Mouse (Mus musculus): ENCODE data around the gene Dmac1. TPM values are rescaled to one million over a fixed set of nuclear protein-coding genes. Genes with fewer than 3 reads are reported as not detected.

The Dmac1 gene
- 108 and 115 TPM in 2 replicates for polyA plus RNA-seq (2014; fragmentation: Nextera tagmentation; extraction: Ambion mirVana)

DNA sequence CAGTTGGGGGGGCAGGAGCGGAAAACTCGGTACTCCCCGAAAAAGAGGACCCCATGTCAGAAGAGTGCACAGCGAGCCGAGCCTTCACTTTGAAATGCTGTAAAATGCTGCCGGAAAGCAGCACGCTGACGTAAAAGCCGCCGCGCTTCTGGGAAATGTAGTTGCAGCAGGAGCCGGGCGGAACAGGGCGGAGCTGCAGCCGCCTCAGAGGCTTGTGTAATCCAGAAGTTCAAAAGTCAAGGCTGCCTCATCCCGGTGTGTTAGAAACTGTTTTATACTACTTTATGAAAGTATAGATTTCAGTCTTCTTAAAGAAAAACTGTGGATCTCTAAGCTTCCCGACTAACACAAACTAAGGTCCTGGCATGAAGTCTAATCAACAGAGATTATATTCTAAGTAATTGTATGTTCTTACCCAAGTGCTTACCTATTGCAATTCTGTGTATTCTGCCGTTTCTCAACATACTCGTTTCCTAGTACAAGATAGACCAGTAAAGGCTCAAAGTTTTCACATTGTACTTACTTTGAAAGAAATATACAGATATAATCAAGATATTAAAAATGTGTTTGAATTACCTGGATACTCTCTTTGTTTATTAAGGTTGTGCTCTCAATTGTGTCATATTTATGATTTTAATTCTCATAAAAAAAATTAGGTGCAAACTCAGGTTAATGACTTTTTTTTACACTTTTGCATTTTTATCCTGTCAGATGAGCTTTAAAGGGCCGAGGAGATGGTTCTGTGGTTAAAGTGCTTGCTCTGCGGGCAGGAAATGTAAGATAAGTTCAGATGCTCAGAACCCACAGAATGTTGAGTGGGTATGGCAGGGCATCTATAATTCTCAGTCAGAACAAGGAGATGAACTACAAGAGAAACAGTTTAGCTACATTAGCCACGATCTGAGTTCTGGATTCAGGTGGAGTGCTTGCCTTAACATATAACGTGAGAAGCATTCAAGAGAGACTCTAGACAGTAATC, at the start of gene Dmac1:
Gene Dmac1 (minus strand): TSS at position 109 of the 979 bp plus-strand sequence.
- ATAC-seq (ENCODE audit: low FRiP score): peak; percentile 97
- H3K4me1 ChIP-seq (replicated peaks; ENCODE audit: control insufficient read depth, insufficient read depth, low read length): no peaks in the 10 kb centered on the region
- 18% methylated on average over 23 of the region's 23 CpGs for WGBS
- DNase-seq (ENCODE audit: low spot score): peak; percentile 96
- H3K4me2 ChIP-seq (replicated peaks; ENCODE audit: low read depth, low read length): peak within 1 kb of the TSS; percentile 32
- H3K9ac ChIP-seq (ENCODE audit: low read depth, low read length): peak within 1 kb of the TSS; percentile 83
- no peak within 1 kb of the TSS for H3K27ac ChIP-seq (ENCODE audit: low read depth, low read length)
- no peaks in the 10 kb centered on the region for H3K27me3 ChIP-seq (ENCODE audit: control insufficient read depth, insufficient read depth, low read length)
- H3K4me3 ChIP-seq (ENCODE audit: low read depth, low read length): peak within 1 kb of the TSS; percentile 85
- H3K36me3 ChIP-seq (ENCODE audit: control insufficient read depth, insufficient read depth, low read length): no peaks in the 10 kb centered on the region
- H3K9me3 ChIP-seq (ENCODE audit: control insufficient read depth, low read length): no peaks in the 10 kb centered on the region

- H3K36me3 ChIP-seq (ENCODE audit: control insufficient read depth, insufficient read depth, low read length): no peaks in the 10 kb centered on the region
- H3K9me3 ChIP-seq (ENCODE audit: control insufficient read depth, low read length): no peaks in the 10 kb centered on the region
- H3K27me3 ChIP-seq (ENCODE audit: control insufficient read depth, insufficient read depth, low read length): no peaks in the 10 kb centered on the region
- ATAC-seq (ENCODE audit: low FRiP score) (no peak), DNase-seq (ENCODE audit: low spot score) (no peak)
- H3K4me2 ChIP-seq (replicated peaks; ENCODE audit: low read depth, low read length): no peak overlapping the region
- WGBS: 90% methylated on average over 1 of the region's 1 CpGs
- H3K27ac ChIP-seq (ENCODE audit: low read depth, low read length): no peak overlapping the region
- H3K4me3 ChIP-seq (ENCODE audit: low read depth, low read length): no peak overlapping the region
- H3K9ac ChIP-seq (ENCODE audit: low read depth, low read length): no peak overlapping the region
- H3K4me1 ChIP-seq (replicated peaks; ENCODE audit: control insufficient read depth, insufficient read depth, low read length): no peaks in the 10 kb centered on the region
These were observed 37.3 kb upstream of the Dmac1 start for GRCm38 (mm10) chr4:75315431-75315830.

DNA sequence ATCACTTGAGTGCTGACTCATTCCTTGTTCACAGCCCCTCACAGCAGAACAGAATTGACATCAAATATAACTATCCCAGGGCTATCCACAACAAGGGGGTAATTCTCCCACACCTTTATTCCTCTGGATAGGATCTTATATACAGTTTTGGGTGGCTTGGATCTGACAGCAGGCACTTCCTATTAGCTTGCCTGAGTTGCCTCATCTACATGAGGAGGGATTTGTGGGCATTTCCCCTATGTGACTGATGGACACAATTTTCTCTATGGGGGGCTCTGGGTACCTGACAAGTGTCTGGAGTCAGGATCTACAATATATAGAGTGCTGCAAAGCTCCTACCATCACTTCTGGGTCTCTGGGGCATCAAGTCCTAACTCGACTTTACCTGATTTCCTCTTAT, 36.9 kb upstream of the Dmac1 start:
- WGBS: 81% methylated on average over 1 of the region's 1 CpGs
- no peak for DNase-seq (ENCODE audit: low spot score)
- H3K9me3 ChIP-seq (ENCODE audit: control insufficient read depth, low read length): no peaks in the 10 kb centered on the region
- no peak overlapping the region for H3K4me2 ChIP-seq (replicated peaks; ENCODE audit: low read depth, low read length)
- no peak overlapping the region for H3K27ac ChIP-seq (ENCODE audit: low read depth, low read length)
- no peaks in the 10 kb centered on the region for H3K4me1 ChIP-seq (replicated peaks; ENCODE audit: control insufficient read depth, insufficient read depth, low read length)
- H3K9ac ChIP-seq (ENCODE audit: low read depth, low read length): no peak overlapping the region
- H3K36me3 ChIP-seq (ENCODE audit: control insufficient read depth, insufficient read depth, low read length): no peaks in the 10 kb centered on the region
- no peaks in the 10 kb centered on the region for H3K27me3 ChIP-seq (ENCODE audit: control insufficient read depth, insufficient read depth, low read length)
- ATAC-seq (ENCODE audit: low FRiP score): no peak
- H3K4me3 ChIP-seq (ENCODE audit: low read depth, low read length): no peak overlapping the region

GRCm38 (mm10) chr4:75311918-75312317, 33.8 kb upstream of the Dmac1 start:
- 95% methylated on average over 2 of the region's 2 CpGs for WGBS
- Histone ChIP-seq H3K4me3 (ENCODE audit: low read depth, low read length) (no peak overlapping the region), H3K4me2 (replicated peaks; ENCODE audit: low read depth, low read length) (no peak overlapping the region), H3K27me3 (ENCODE audit: control insufficient read depth, insufficient read depth, low read length) (no peaks in the 10 kb centered on the region), H3K9ac (ENCODE audit: low read depth, low read length) (no peak overlapping the region), H3K4me1 (replicated peaks; ENCODE audit: control insufficient read depth, insufficient read depth, low read length) (no peaks in the 10 kb centered on the region), H3K9me3 (ENCODE audit: control insufficient read depth, low read length) (no peaks in the 10 kb centered on the region), H3K27ac (ENCODE audit: low read depth, low read length) (no peak overlapping the region), H3K36me3 (ENCODE audit: control insufficient read depth, insufficient read depth, low read length) (no peaks in the 10 kb centered on the region)
- no peak for DNase-seq (ENCODE audit: low spot score)
- no peak for ATAC-seq (ENCODE audit: low FRiP score)

DNA sequence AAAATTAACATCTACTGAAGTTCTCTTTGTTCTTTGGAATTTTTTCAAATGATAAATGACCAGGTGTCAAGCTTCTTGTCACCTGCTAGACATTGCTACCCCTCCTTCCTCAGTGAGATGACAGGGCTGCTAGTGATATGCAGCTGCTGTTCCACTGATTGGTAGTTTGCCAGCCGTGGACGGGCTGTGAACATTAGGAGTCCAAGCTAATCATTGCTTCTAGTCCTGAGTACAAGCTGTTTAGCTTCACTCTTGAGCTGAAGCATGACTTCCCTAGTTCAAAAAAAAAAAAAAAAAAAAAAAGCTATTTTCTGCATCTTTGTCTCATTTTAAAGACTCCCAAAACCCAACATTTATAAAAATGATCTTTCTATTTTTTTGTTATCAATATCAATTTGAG, 33.2 kb upstream of the Dmac1 start:
- Histone ChIP-seq H3K4me3 (ENCODE audit: low read depth, low read length) (no peak overlapping the region), H3K4me1 (replicated peaks; ENCODE audit: control insufficient read depth, insufficient read depth, low read length) (no peaks in the 10 kb centered on the region), H3K4me2 (replicated peaks; ENCODE audit: low read depth, low read length) (no peak overlapping the region), H3K27ac (ENCODE audit: low read depth, low read length) (no peak overlapping the region), H3K9ac (ENCODE audit: low read depth, low read length) (no peak overlapping the region), H3K9me3 (ENCODE audit: control insufficient read depth, low read length) (no peaks in the 10 kb centered on the region), H3K27me3 (ENCODE audit: control insufficient read depth, insufficient read depth, low read length) (no peaks in the 10 kb centered on the region), H3K36me3 (ENCODE audit: control insufficient read depth, insufficient read depth, low read length) (no peaks in the 10 kb centered on the region)
- 90% methylated on average over 2 of the region's 2 CpGs for WGBS
- DNase-seq (ENCODE audit: low spot score) (no peak), ATAC-seq (ENCODE audit: low FRiP score) (no peak)

GRCm38 (mm10) chr4:75300205-75300972, 22.3 kb upstream of the Dmac1 start:
- ATAC-seq (ENCODE audit: low FRiP score) (no peak), DNase-seq (ENCODE audit: low spot score) (no peak)
- Histone ChIP-seq H3K27me3 (ENCODE audit: control insufficient read depth, insufficient read depth, low read length) (no peaks in the 10 kb centered on the region), H3K9ac (ENCODE audit: low read depth, low read length) (no peak overlapping the region), H3K4me1 (replicated peaks; ENCODE audit: control insufficient read depth, insufficient read depth, low read length) (no peaks in the 10 kb centered on the region), H3K4me2 (replicated peaks; ENCODE audit: low read depth, low read length) (no peak overlapping the region), H3K36me3 (ENCODE audit: control insufficient read depth, insufficient read depth, low read length) (no peaks in the 10 kb centered on the region), H3K9me3 (ENCODE audit: control insufficient read depth, low read length) (no peaks in the 10 kb centered on the region), H3K27ac (ENCODE audit: low read depth, low read length) (no peak overlapping the region), H3K4me3 (ENCODE audit: low read depth, low read length) (no peak overlapping the region)
- 59% methylated on average over 1 of the region's 1 CpGs for WGBS

DNA sequence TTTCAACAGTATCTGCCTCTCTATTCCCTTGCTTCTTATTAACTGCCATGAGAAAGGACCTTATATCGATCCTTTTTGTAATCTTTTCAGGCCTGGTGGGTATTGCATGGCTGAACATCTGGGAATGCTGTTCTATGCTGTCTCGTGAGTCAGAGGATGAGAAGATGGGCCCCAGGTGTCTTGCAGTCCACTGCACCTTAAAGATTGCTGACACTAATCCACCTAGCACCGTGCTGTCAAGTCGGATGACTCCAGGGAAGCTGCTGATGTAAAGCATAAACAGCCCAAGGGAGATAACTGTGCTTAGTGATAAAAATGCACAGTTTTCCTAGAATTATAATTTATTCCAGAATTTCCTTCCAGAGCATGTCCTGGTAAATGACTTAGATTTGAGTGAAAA, 14.2 kb upstream of the Dmac1 start:
- WGBS: 75% methylated on average over 4 of the region's 4 CpGs
- Histone ChIP-seq H3K36me3 (ENCODE audit: control insufficient read depth, insufficient read depth, low read length) (no peaks in the 10 kb centered on the region), H3K27me3 (ENCODE audit: control insufficient read depth, insufficient read depth, low read length) (no peaks in the 10 kb centered on the region), H3K9ac (ENCODE audit: low read depth, low read length) (no peak overlapping the region), H3K9me3 (ENCODE audit: control insufficient read depth, low read length) (no peaks in the 10 kb centered on the region), H3K27ac (ENCODE audit: low read depth, low read length) (no peak overlapping the region), H3K4me2 (replicated peaks; ENCODE audit: low read depth, low read length) (no peak overlapping the region), H3K4me3 (ENCODE audit: low read depth, low read length) (no peak overlapping the region), H3K4me1 (replicated peaks; ENCODE audit: control insufficient read depth, insufficient read depth, low read length) (no peaks in the 10 kb centered on the region)
- ATAC-seq (ENCODE audit: low FRiP score) (no peak), DNase-seq (ENCODE audit: low spot score) (no peak)

GRCm38 (mm10) chr4:75291142-75291541, 13.0 kb upstream of the Dmac1 start:
- ATAC-seq (ENCODE audit: low FRiP score) (no peak), DNase-seq (ENCODE audit: low spot score) (no peak)
- H3K36me3 ChIP-seq (ENCODE audit: control insufficient read depth, insufficient read depth, low read length): no peaks in the 10 kb centered on the region
- no peaks in the 10 kb centered on the region for H3K27me3 ChIP-seq (ENCODE audit: control insufficient read depth, insufficient read depth, low read length)
- H3K9ac ChIP-seq (ENCODE audit: low read depth, low read length): no peak overlapping the region
- H3K4me3 ChIP-seq (ENCODE audit: low read depth, low read length): no peak overlapping the region
- no peak overlapping the region for H3K27ac ChIP-seq (ENCODE audit: low read depth, low read length)
- no peak overlapping the region for H3K4me2 ChIP-seq (replicated peaks; ENCODE audit: low read depth, low read length)
- H3K9me3 ChIP-seq (ENCODE audit: control insufficient read depth, low read length): no peaks in the 10 kb centered on the region
- H3K4me1 ChIP-seq (replicated peaks; ENCODE audit: control insufficient read depth, insufficient read depth, low read length): no peaks in the 10 kb centered on the region
- WGBS: 87% methylated on average over 4 of the region's 4 CpGs
